Mouse (Mus musculus) induced T-regulatory cell, adult 2 months (primary cell): ENCODE results near the gene Slc6a6.

Source experiments
- DNase-seq: peaks from one replicate; pipeline ENCODE4 v3.0.0-alpha.2; 2012; ENCODE audit warnings: low read depth

Gene Slc6a6

DNA sequence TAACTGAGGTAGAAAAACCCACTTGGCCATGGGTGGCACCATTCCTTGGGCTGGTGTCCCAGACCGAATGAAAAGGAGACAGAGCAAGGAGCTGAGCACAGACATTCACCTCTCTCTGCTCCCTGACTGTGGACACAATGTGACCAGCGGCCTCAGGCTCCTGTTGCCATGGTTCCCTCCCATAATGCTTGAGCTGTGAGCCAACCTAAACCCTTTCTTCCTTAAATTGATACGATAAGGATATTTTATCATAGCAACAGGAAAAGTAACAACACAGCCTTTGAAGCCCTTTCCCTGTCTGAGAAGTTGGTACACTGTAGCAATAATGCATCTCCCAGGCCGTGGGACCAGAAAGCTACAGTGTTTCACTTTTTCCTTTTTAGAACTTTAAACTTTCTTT is 14.6 kb upstream of the Slc6a6 start:
- no peak for DNase-seq

GRCm38 (mm10) chr6:91670224-91670623 is 13.6 kb upstream of the Slc6a6 start:
- DNase-seq: no peak

GRCm38 (mm10) chr6:91674757-91675350 is 9.0 kb upstream of the Slc6a6 start:
- DNase-seq: no peak

DNA sequence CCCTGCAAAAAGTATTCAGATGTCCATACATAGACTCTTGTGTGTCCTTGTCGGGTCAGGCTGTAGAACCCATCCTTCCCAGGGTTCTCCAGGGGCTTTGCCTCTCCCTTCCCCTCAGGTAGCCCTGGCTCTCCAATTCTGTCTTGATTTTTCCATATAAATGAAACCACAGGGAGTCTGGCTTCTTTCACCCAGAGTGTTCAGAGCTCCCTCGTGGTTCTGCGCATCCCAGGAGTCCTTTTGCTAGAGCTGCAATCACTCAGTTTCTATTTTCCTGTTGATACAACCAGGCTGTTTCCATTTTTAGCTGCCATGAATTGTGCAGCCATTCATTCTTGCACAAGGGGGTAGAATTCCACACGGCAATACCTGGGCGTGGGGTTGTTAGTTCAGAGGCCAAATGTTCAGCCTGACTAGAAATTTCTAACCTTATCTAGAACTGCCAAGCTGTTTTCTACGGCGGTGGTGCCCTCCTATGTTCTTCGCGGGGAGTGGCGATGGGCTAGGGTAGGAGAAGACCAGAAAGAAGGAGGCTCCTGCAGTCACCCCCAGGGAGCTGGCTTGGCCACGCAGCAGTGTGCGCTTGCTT is 5.3 kb upstream of the Slc6a6 start:
- DNase-seq: no peak

DNA sequence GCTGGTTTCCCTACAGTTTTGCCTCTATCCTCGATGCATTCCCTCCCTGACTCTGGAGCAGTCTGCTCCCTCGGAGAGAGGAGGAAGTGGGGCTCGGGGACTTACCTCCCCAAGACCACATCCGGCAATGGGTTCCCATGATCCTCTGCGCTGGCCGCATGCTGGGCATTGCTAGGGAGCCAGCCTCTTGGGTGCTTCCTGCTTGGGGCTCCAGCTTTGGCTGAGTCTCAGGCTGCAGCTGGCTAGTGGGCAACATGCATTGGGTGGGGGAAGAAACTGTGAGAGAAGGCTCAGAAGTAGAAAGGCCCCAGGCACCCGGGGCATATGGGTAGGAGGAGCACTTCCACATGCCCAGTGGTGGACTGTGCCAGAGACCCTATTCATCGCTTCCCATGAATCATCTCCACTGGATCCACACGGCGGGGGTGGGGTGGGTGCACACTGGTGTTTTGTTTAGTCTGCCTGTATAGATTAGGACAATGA is 4.7 kb upstream of the Slc6a6 start:
- peak; percentile 93 for DNase-seq

- no peak for DNase-seq
Observed at GRCm38 (mm10) chr6:91679716-91680115, 4.1 kb upstream of the Slc6a6 start.

- no peak for DNase-seq
Observed at GRCm38 (mm10) chr6:91681841-91682240, 2.0 kb upstream of the Slc6a6 start.

- peak; percentile 86 for DNase-seq
Observed at GRCm38 (mm10) chr6:91683121-91683520, 732 bp upstream of the Slc6a6 start.

GRCm38 (mm10) chr6:91684474-91684829 is 599 bp downstream of the Slc6a6 start:
- DNase-seq: peak; percentile 55

DNA sequence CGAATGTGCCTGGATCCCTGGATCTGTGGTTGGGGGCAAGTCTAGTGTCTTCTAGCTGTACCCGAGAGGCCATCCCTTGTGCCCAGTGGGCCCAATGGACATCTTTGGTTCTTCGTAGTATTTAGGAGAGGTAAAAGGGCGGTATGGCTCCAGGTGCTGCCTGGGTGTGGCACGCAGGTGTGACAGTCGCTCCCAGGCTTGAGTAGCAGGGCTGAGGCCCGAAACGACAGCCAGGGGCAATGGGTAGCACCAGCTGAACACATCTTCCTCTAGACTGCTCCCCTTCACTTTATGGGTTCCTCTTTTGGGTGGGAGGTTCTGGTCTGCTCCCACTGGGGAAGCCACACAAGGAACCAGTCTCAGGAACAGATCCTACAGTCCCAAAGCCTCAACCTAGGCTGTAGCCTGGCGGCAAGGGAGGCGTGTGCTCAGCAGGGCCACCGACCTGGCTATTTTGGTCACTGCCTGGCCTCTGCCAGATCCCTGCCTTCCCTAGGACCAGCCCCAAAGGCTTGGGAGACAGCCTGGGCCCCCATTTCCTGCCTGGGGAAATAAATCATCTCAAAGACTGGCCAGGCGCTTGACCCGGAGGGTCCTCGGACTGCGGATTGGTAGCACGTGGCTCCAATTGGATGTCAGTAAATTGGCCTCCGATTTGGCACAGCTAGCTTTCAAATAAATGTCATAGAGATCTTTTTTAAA is 1.1 kb downstream of the Slc6a6 start:
- no peak for DNase-seq

GRCm38 (mm10) chr6:91685533-91685883 is 1.7 kb downstream of the Slc6a6 start:
- DNase-seq: peak; percentile 23

GRCm38 (mm10) chr6:91685896-91686295 is 2.0 kb downstream of the Slc6a6 start:
- no peak for DNase-seq

GRCm38 (mm10) chr6:91686597-91686996 is 2.7 kb downstream of the Slc6a6 start:
- no peak for DNase-seq

DNA sequence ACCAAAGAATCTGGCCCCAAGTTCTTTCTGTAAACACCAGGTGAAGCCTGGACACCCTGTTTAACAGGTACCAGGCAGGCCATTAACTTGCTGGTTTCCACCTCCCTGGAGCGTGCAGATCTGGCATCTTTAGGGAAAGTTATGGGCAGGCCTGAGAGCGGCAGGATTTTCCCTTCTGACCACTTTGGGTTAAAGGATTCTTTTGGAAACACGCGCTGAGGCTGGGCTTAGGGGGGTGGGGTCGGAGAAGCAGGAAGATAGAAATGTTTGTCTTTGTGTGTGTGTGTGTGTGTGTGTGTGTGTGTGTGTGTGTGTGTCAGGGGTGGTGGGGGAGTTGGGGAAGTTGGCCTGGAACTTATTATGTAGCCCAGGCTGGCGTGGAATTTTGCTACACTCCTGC is 4.2 kb downstream of the Slc6a6 start:
- DNase-seq: no peak

DNA sequence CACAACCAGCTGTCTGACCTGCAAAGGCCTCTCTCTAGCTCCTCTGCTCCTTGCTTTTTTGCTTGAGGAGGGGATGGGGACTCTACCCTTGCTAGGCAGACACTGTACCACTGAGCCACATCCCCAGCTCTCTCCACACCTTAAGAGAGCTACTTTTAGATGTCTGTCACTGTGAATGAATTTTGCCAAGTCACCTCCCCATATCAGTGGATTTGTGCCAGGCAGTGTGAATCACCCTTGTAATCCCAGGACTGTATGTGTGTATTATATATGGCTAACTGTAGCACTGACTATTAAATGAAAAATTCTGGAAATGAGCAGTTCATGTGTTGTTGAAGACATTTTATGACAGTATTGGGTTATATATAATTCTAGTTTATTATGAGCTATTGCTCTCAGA is 5.4 kb downstream of the Slc6a6 start:
- DNase-seq: no peak

DNA sequence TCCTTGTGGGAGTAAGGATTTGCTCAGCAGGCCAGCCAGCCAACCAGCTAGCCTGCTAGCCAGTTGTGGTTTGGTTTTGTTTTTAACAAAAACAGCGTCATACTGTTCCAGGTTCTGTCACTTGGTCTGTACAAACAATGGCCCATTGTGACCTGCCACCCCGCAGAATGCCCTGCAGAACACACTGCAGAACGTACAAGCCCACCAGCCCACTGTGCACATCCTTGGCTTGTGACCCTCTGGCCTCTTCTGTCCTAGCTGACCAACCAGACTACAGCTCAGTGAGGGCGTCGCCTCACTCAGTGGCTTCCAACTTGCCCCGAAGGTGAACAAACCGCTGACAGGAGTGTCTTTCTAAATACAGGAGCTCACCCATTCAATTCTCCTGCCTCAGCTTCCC is 6.4 kb downstream of the Slc6a6 start:
- no peak for DNase-seq

GRCm38 (mm10) chr6:91690646-91691045 is 6.8 kb downstream of the Slc6a6 start:
- no peak for DNase-seq

DNA sequence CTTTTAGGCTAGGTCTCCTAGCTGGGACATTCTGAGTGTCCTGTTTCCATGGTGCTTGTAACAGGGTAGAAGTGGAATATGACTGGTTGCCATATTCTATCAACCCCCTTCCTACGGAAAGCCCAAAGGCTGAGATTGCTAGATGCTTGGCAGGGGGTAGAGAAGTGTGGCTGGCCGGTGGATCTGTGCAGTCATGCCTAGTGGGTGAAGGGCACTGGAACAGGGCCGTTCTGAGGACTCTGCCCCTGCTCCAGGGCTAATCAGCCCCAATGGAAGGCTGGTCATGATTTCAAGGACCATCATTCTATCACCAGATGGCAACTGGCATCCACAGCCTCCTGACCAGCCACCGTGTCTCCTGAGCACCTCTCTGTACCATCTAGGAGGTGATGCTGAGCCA is 7.7 kb downstream of the Slc6a6 start:
- DNase-seq: no peak

GRCm38 (mm10) chr6:91693301-91693886 is 9.5 kb downstream of the Slc6a6 start:
- no peak for DNase-seq

GRCm38 (mm10) chr6:91694610-91695009 is 10.8 kb downstream of the Slc6a6 start:
- DNase-seq: no peak

DNA sequence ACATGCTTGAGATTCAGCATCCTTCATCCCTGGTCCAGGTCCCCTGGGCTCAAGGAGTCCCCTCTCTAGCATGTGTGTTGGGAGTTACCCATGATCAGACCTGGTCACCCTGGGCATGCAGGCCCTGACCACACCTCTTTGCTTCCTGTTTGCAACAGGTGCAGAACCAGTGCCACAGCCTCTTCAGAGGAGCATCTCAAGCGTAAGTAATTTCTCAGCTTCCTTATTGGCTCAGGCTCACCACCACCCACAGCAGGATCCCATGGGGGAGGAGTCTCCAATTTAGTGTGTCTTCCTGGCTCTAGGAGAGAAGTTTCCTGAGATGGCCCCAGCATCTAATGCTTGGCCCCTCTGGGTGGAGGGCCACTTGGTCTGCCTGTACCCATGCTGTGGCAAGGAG is 15.0 kb downstream of the Slc6a6 start:
- peak; percentile 28 for DNase-seq

DNA sequence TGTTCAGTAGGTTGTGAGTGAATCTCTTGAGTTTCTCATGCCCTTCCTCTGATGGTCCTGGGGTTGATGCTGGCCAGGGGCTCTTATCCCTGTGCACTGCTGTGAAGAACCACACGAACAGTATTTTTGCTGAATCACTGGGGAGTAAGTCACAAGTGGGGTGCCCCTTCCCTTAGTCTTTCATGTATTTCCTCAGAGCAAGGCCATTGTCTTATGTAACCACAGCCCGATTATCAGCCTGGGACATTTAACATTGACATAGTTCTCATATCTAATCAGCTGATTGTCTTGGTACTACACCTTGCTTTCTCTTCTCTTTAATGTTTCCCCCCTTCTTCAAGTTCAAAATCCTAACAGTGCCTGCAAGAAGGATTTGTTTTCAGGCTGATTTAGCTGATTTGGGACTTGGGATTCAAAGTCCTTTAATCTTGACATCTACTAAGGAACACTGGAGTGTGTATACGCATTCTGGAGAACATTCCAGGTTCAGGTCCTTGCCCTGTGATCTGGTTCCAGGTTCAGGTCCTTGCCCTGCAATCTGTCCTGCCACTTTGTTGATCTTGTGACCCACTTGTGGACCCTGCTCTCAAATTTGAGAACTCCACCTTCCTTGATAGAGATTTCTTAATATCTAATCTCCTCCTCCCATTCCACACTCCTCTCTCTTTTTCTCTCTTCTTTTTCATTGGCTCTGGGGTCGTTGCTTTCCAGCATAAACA is 15.8 kb downstream of the Slc6a6 start:
- no peak for DNase-seq
